Mouse (Mus musculus) liver, postnatal 0 days (tissue): ENCODE data around the gene Atxn1.

ENCODE experiments used
- CTCF ChIP-seq: sonication (generic); IDR thresholded peaks from 2 replicates; pipeline ENCODE4 v1.5.1; 2016; ENCODE audit warnings: antibody characterized with exemption, low read depth
- EP300 ChIP-seq: IDR thresholded peaks from 2 replicates; pipeline ENCODE4 v1.6.1; 2016; ENCODE audit warnings: antibody characterized with exemption, low read depth, mild to moderate bottlenecking

GRCm38 (mm10) chr13:45976894-45977293, 12.1 kb upstream of the Atxn1 start:
- peak; percentile 96 for TF ChIP-seq CTCF
- no peak for TF ChIP-seq EP300
